Mouse (Mus musculus): Measurements from ENCODE around the gene Slc22a3. TPM values are rescaled to one million over a fixed set of nuclear protein-coding genes. Genes with fewer than 3 reads are reported as not detected.
A peak's percentile ranks its signal among the peaks of the same experiment; 100 is the strongest.

The Slc22a3 gene
- polyA plus RNA-seq (2015; fragmentation: Nextera tagmentation; extraction: Ambion mirVana), result 1.0 and 1.2 TPM in 2 replicates

- Histone ChIP-seq H3K4me2 (replicated peaks; ENCODE audit: low read depth, low read length) (peak within 1 kb of the TSS; percentile 73), H3K27ac (ENCODE audit: low read length) (no peak within 1 kb of the TSS), H3K9me3 (ENCODE audit: low read length) (no peaks in the 10 kb centered on the region), H3K27me3 (ENCODE audit: insufficient read depth, low read length) (peaks cover 52% of the 10 kb centered on the region), H3K36me3 (ENCODE audit: insufficient read depth, low read length) (no peaks in the 10 kb centered on the region), H3K4me3 (ENCODE audit: low read length) (peak within 1 kb of the TSS; percentile 48), H3K9ac (replicated peaks; ENCODE audit: low read length) (peak within 1 kb of the TSS; percentile 38), H3K4me1 (ENCODE audit: insufficient read depth, low read length) (peaks cover 3% of the 10 kb centered on the region; the same call in 1 of the 2 replicates)
- WGBS, result 12% methylated on average over 14 of the region's 14 CpGs
- ATAC-seq (ENCODE audit: low FRiP score, low TSS enrichment), result no peak
Observed at GRCm38 (mm10) chr17:12507654-12508204, at the start of gene Slc22a3. TSS of gene Slc22a3 (minus strand) at chr17:12507704.

DNA sequence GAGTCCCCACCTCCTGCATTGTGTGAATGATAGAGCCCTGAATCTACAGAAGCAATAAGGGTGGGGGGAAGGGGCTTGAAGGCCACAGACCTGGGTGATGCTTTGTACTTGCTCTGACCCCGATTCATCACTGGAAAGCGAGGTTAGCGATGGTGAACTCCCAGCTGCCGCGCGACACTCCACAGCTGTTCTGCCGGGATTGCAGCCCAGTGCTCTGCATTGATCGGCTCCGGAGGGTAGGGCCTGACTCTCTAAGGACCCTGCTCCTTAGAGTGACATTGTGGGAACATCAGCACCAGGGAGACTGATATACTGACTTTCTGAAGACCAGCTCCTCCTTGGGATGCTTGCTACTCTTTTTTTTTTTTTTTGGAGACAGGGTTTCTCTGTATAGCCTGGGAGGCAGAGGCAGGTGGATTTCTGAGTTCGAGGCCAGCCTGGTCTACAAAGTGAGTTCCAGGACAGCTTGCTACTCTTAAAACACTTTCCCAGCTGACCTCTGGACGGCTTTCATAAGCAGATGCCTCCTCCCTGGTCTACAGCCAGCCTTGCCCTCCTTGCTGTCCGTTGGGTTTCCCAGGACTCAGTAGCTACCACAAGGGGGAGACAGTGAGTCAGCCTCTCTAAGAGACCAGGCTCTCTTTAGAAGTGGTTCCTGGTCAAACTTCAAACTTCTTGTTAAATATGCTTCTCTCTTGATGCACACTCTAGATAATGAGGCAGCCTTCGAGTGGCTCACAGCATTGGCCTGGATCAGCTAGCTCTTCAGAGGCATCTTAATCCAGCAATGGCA, 27.0 kb upstream of the Slc22a3 start:
- no peak for ATAC-seq (ENCODE audit: low FRiP score, low TSS enrichment)
- WGBS, result 32% methylated on average over 13 of the region's 13 CpGs
- no peaks in the 10 kb centered on the region for H3K36me3 ChIP-seq (ENCODE audit: insufficient read depth, low read length)

DNA sequence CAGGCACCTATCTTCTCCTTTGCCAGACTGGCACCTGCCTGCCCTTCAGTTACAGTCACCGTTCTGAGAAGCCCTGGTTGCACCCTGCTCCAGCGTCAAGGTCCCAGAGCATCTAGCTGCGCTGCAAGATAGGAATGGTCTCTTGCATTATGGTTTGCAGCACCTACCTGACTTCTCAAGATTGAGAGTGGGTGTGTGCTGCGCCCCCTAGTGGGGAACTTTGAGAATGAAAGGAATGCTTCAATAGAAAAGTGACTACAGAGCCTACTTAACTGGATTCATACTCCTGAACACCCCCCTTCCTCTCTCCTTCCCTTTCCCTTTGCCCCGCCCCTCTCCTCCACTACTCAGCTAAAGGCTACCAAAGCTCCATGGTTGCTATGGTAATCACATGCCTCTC, 24.6 kb upstream of the Slc22a3 start:
- Histone ChIP-seq H3K27ac (ENCODE audit: low read length) (no peak overlapping the region), H3K4me3 (ENCODE audit: low read length) (no peak overlapping the region), H3K9ac (replicated peaks; ENCODE audit: low read length) (no peak overlapping the region), H3K9me3 (ENCODE audit: low read length) (no peaks in the 10 kb centered on the region), H3K36me3 (ENCODE audit: insufficient read depth, low read length) (no peaks in the 10 kb centered on the region), H3K27me3 (ENCODE audit: insufficient read depth, low read length) (no peaks in the 10 kb centered on the region), H3K4me2 (replicated peaks; ENCODE audit: low read depth, low read length) (no peak overlapping the region), H3K4me1 (ENCODE audit: insufficient read depth, low read length) (no peaks in the 10 kb centered on the region)
- 41% methylated on average over 5 of the region's 5 CpGs for WGBS
- no peak for ATAC-seq (ENCODE audit: low FRiP score, low TSS enrichment)

More for the DNA sequence above, 27.0 kb upstream of the Slc22a3 start:
- Histone ChIP-seq H3K4me2 (replicated peaks; ENCODE audit: low read depth, low read length) (no peak overlapping the region), H3K4me1 (ENCODE audit: insufficient read depth, low read length) (no peaks in the 10 kb centered on the region), H3K9ac (replicated peaks; ENCODE audit: low read length) (no peak overlapping the region), H3K27me3 (ENCODE audit: insufficient read depth, low read length) (no peaks in the 10 kb centered on the region), H3K27ac (ENCODE audit: low read length) (no peak overlapping the region), H3K4me3 (ENCODE audit: low read length) (no peak overlapping the region), H3K9me3 (ENCODE audit: low read length) (no peaks in the 10 kb centered on the region)

DNA sequence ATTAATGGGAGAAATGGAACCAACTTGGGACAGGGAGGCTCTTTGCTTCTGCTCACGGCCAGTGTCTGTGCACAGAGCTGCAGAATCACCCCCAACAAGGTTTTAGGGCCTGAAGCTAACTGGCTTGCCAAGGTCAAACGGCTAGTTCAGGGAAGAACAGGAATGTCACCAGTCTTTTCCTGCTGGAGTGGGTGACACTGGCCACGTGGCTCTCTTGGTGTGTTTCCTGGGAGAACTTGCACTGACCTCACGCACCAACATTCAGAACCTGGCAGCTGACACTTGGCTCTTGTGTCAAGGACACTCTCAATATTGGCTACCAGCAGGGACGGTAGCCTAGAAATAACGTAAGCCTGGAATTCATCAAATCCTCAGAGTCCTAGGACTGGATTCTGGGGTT, 22.6 kb upstream of the Slc22a3 start:
- Histone ChIP-seq H3K9me3 (ENCODE audit: low read length) (no peaks in the 10 kb centered on the region), H3K27ac (ENCODE audit: low read length) (no peak overlapping the region)

DNA sequence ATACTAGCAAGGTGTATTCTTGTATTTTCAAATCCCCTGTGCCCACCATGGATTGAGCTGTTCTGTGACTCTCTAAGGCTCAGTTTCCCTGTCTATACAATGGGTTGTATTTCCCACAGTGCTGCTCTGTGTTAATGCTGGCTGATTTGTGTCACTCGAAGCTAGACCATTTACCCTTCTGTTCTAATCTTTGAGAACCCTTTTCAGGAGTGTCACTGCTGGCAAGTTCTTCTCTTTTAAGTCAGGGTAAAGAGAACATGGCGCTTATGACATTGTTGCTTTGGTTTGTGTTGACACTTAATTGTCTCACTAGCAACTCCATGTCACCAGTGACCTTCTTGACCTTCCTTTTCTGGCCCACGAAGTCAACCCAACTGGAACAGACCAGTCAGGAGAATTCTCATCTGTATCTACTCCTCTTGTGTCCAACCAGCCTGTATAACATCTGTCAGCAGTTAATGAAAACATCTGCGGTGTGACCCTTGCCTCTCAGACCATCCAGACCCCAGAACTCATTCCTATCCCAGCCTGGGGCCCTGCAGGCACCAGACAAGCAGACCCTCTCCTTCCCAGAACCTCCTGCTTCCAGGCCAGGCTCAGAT, 22.0 kb upstream of the Slc22a3 start:
- H3K9me3 ChIP-seq (ENCODE audit: low read length), result no peaks in the 10 kb centered on the region
- no peaks in the 10 kb centered on the region for H3K4me1 ChIP-seq (ENCODE audit: insufficient read depth, low read length)
- no peaks in the 10 kb centered on the region for H3K36me3 ChIP-seq (ENCODE audit: insufficient read depth, low read length)
- no peak overlapping the region for H3K27ac ChIP-seq (ENCODE audit: low read length)
- no peak overlapping the region for H3K9ac ChIP-seq (replicated peaks; ENCODE audit: low read length)
- no peaks in the 10 kb centered on the region for H3K27me3 ChIP-seq (ENCODE audit: insufficient read depth, low read length)
- no peak overlapping the region for H3K4me3 ChIP-seq (ENCODE audit: low read length)
- no peak overlapping the region for H3K4me2 ChIP-seq (replicated peaks; ENCODE audit: low read depth, low read length)
- WGBS, result 68% methylated on average over 4 of the region's 4 CpGs
- ATAC-seq (ENCODE audit: low FRiP score, low TSS enrichment), result no peak

More for the DNA sequence above, 22.6 kb upstream of the Slc22a3 start:
- WGBS, result 68% methylated on average over 6 of the region's 6 CpGs
- Histone ChIP-seq H3K4me3 (ENCODE audit: low read length) (no peak overlapping the region), H3K27me3 (ENCODE audit: insufficient read depth, low read length) (no peaks in the 10 kb centered on the region), H3K9ac (replicated peaks; ENCODE audit: low read length) (no peak overlapping the region), H3K36me3 (ENCODE audit: insufficient read depth, low read length) (no peaks in the 10 kb centered on the region), H3K4me1 (ENCODE audit: insufficient read depth, low read length) (no peaks in the 10 kb centered on the region), H3K4me2 (replicated peaks; ENCODE audit: low read depth, low read length) (no peak overlapping the region)
- no peak for ATAC-seq (ENCODE audit: low FRiP score, low TSS enrichment)

DNA sequence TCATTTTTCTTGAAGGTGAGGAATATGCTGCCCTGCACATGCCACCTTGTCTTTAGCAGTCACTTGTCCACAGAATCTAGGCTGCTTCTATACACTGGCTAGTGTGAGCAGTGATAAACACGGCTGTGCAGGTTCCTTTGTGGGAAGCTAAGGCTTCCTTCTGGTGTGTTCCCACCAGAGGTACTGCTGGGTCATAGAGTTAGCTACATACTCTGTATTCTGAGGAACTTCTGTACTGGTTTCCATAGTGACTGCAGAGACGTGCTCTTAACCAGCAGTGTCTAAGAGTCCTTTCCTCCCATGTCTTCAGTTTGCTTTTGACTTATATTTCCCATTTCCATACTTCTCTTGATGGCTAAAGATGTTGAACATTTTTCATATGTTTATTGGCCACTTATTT, 11.6 kb upstream of the Slc22a3 start:
- Histone ChIP-seq H3K27ac (ENCODE audit: low read length) (no peak overlapping the region), H3K4me2 (replicated peaks; ENCODE audit: low read depth, low read length) (no peak overlapping the region), H3K9ac (replicated peaks; ENCODE audit: low read length) (no peak overlapping the region), H3K4me3 (ENCODE audit: low read length) (no peak overlapping the region), H3K9me3 (ENCODE audit: low read length) (0 out of 2 replicates have a peak, but pooled peaks cover 3% of the 10 kb centered on the region), H3K4me1 (ENCODE audit: insufficient read depth, low read length) (no peaks in the 10 kb centered on the region), H3K27me3 (ENCODE audit: insufficient read depth, low read length) (no peaks in the 10 kb centered on the region), H3K36me3 (ENCODE audit: insufficient read depth, low read length) (no peaks in the 10 kb centered on the region)
- ATAC-seq (ENCODE audit: low FRiP score, low TSS enrichment), result no peak
- 80% methylated on average over 2 of the region's 2 CpGs for WGBS

DNA sequence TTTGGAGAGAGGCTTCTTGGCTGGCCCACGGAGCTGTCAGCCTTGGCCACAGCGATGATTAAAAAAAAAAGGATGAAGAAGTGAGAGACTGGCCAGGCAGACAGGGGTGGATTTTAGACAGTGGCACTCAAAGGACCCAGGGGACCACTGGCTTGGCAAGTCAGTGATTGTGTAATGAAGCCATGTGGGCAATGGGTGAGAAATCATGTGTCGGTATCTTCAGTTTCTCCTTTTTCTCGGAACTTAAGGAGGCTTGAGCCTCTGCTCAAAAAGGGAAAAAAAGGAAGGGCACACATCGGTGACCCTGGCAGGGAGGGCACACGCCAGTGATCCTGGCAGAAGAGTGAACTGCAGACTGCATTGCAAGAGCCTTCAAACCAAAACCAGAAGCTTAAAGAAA, 10.7 kb upstream of the Slc22a3 start:
- H3K27ac ChIP-seq (ENCODE audit: low read length), result no peak overlapping the region
- H3K4me3 ChIP-seq (ENCODE audit: low read length), result no peak overlapping the region
- H3K4me1 ChIP-seq (ENCODE audit: insufficient read depth, low read length), result no peaks in the 10 kb centered on the region
- WGBS, result 84% methylated on average over 6 of the region's 6 CpGs
- no peaks in the 10 kb centered on the region for H3K27me3 ChIP-seq (ENCODE audit: insufficient read depth, low read length)
- 0 out of 2 replicates have a peak, but pooled peaks cover 5% of the 10 kb centered on the region for H3K9me3 ChIP-seq (ENCODE audit: low read length)
- H3K36me3 ChIP-seq (ENCODE audit: insufficient read depth, low read length), result no peaks in the 10 kb centered on the region
- no peak for ATAC-seq (ENCODE audit: low FRiP score, low TSS enrichment)
- no peak overlapping the region for H3K9ac ChIP-seq (replicated peaks; ENCODE audit: low read length)
- no peak overlapping the region for H3K4me2 ChIP-seq (replicated peaks; ENCODE audit: low read depth, low read length)

- Histone ChIP-seq H3K4me2 (replicated peaks; ENCODE audit: low read depth, low read length) (no peak overlapping the region), H3K4me1 (ENCODE audit: insufficient read depth, low read length) (no peaks in the 10 kb centered on the region), H3K4me3 (ENCODE audit: low read length) (no peak overlapping the region), H3K9me3 (ENCODE audit: low read length) (0 out of 2 replicates have a peak, but pooled peaks cover 2% of the 10 kb centered on the region), H3K27ac (ENCODE audit: low read length) (no peak overlapping the region), H3K36me3 (ENCODE audit: insufficient read depth, low read length) (no peaks in the 10 kb centered on the region), H3K27me3 (ENCODE audit: insufficient read depth, low read length) (peaks cover 2% of the 10 kb centered on the region), H3K9ac (replicated peaks; ENCODE audit: low read length) (no peak overlapping the region)
- no peak for ATAC-seq (ENCODE audit: low FRiP score, low TSS enrichment)
- WGBS, result 80% methylated on average over 5 of the region's 5 CpGs
Observed at GRCm38 (mm10) chr17:12513997-12514396, 6.5 kb upstream of the Slc22a3 start.

DNA sequence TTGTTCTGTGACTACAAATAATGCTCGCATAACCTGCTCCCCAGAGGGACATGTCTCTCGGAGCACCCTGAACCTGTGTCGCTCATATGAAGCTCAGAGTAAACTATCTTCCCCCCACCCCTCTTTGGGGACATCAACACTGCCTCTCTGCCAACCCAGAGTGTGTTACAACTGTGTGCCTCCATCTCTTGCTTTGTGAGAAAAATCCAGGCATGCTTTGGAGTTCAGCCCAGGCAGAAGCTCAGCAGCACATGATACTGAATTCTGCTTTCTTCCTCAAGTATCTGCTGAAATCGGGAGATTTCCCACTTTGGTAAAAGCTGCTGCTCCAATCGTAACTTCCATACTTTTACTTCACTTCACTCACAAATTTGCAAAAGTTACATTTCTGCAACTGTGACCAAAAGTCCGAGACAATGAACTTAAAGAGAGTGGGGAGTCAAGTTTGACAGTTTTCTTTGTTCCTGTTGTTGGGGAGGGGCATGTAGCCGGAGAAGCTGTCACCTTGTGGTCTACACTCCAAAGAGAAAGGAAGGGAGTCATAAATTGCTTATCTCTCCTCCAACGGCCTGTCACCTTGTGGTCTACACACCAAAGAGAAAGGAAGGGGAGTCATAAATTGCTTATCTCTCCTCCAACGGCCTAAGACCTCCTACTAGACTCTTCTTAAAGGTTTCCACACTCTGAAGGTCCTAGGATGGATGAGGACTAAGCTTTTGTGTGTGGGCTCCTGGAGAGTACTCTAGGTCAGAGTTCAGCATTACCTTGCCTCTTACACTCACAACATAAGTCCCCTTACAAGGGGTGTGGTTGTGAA, 5.8 kb upstream of the Slc22a3 start:
- WGBS, result 46% methylated on average over 9 of the region's 9 CpGs
- Histone ChIP-seq H3K4me1 (ENCODE audit: insufficient read depth, low read length) (no peaks in the 10 kb centered on the region), H3K27ac (ENCODE audit: low read length) (no peak overlapping the region), H3K9me3 (ENCODE audit: low read length) (0 out of 2 replicates have a peak, but pooled peaks cover 2% of the 10 kb centered on the region), H3K4me2 (replicated peaks; ENCODE audit: low read depth, low read length) (no peak overlapping the region), H3K4me3 (ENCODE audit: low read length) (no peak overlapping the region), H3K9ac (replicated peaks; ENCODE audit: low read length) (no peak overlapping the region), H3K27me3 (ENCODE audit: insufficient read depth, low read length) (peaks cover 9% of the 10 kb centered on the region), H3K36me3 (ENCODE audit: insufficient read depth, low read length) (no peaks in the 10 kb centered on the region)
- no peak for ATAC-seq (ENCODE audit: low FRiP score, low TSS enrichment)

Measured in kidney, embryonic 16.5 days (tissue).